Mouse (Mus musculus) lung, embryonic 14.5 days (tissue): ENCODE results near the gene Lin54. TPM values are rescaled to one million over a fixed set of nuclear protein-coding genes. Genes with fewer than 3 reads are reported as not detected.

ENCODE experiments used
- ATAC-seq: fragments of 200-750 bp; cut with Nextera tagmentation; 2 replicates; pipeline ENCODE4 v1.8.0; 2017; ENCODE audit warnings: mild to moderate bottlenecking, moderate TSS enrichment, moderate library complexity; ENCODE audit not compliant: insufficient read depth
- DNase-seq: peaks from one replicate; pipeline ENCODE4 v3.0.0-alpha.2; 2015
- H3K27ac ChIP-seq: fragments of 300-500 bp; sonication (generic); 2 replicates; pipeline ENCODE4 v1.5.1; 2014; ENCODE audit warnings: low read depth, mild to moderate bottlenecking, moderate library complexity
- H3K27me3 ChIP-seq: fragments of 300-500 bp; sonication (generic); 2 replicates; pipeline ENCODE4 v1.6.1; 2014; ENCODE audit warnings: low read length, control low read depth; ENCODE audit not compliant: insufficient read depth
- H3K36me3 ChIP-seq: fragments of 300-500 bp; sonication (generic); 2 replicates; pipeline ENCODE4 v1.6.1; 2014; ENCODE audit warnings: control low read depth; ENCODE audit not compliant: insufficient read depth
- H3K4me1 ChIP-seq: fragments of 300-500 bp; sonication (generic); 2 replicates; pipeline ENCODE4 v1.6.1; 2014; ENCODE audit warnings: antibody characterized with exemption, control low read depth; ENCODE audit not compliant: insufficient read depth
- H3K4me2 ChIP-seq: fragments of 300-500 bp; sonication (generic); 2 replicates; pipeline ENCODE4 v1.6.1; 2014; ENCODE audit warnings: mild to moderate bottlenecking
- H3K4me3 ChIP-seq: fragments of 300-500 bp; sonication (generic); 2 replicates; pipeline ENCODE4 v1.5.1; 2014; ENCODE audit warnings: low read depth, low read length
- H3K9ac ChIP-seq: fragments of 300-500 bp; sonication (generic); 2 replicates; pipeline ENCODE4 v1.6.1; 2014
- H3K9me3 ChIP-seq: fragments of 300-500 bp; sonication (generic); 2 replicates; pipeline ENCODE4 v1.6.1; 2016; ENCODE audit warnings: low read depth, low read length, control low read depth
- CTCF ChIP-seq: IDR thresholded peaks from 2 replicates; pipeline ENCODE4 v1.5.1; 2016; ENCODE audit warnings: antibody characterized with exemption, low read depth
- WGBS: fragments of 180-500 bp; shearing (Covaris S2); extraction: QIAGEN DNeasy Blood & Tissue Kit; methylation state at CpG from one replicate; pipeline ENCODE4 v1.1.7; 2014; 5-methylcytosine and 5-hydroxymethylcytosine counted together
- polyA plus RNA-seq: library from polyadenylated mRNA; unstranded; fragments of >200 nt; fragmentation: Nextera tagmentation; extraction: Ambion mirVana; gene quantifications from 2 replicates; pipeline ENCODE4 v1.2.1, GENCODE M21; 2014

Lin54 gene
- polyA plus RNA-seq, 1 experiment from 2014 or later = 18.5 TPM

GRCm38 (mm10) chr5:100489340-100489739, 11.1 kb downstream of the Lin54 start:
- no peak for TF ChIP-seq CTCF
- no peaks in the 10 kb centered on the region for H3K9me3 ChIP-seq
- DNase-seq (no peak), ATAC-seq (no peak)
- H3K36me3 ChIP-seq = peaks cover 8% of the 10 kb centered on the region; the same call in 1 of the 2 replicates
- no peak overlapping the region for H3K27ac ChIP-seq
- no peaks in the 10 kb centered on the region for H3K4me1 ChIP-seq
- H3K9ac ChIP-seq = no peak overlapping the region
- H3K4me3 ChIP-seq = no peak overlapping the region
- H3K4me2 ChIP-seq = no peak overlapping the region
- no peaks in the 10 kb centered on the region for H3K27me3 ChIP-seq
- 86% methylated on average over 2 of the region's 2 CpGs for WGBS

- no peak for TF ChIP-seq CTCF
- DNase-seq (no peak), ATAC-seq (no peak)
- Histone ChIP-seq H3K27me3 (no peaks in the 10 kb centered on the region), H3K4me3 (no peak overlapping the region), H3K4me2 (no peak overlapping the region), H3K4me1 (no peaks in the 10 kb centered on the region), H3K9me3 (no peaks in the 10 kb centered on the region), H3K36me3 (peaks cover 12% of the 10 kb centered on the region; the same call in 1 of the 2 replicates), H3K27ac (no peak overlapping the region), H3K9ac (no peak overlapping the region)
- 88% methylated on average over 3 of the region's 3 CpGs for WGBS
Observed at GRCm38 (mm10) chr5:100488231-100488630, 12.2 kb downstream of the Lin54 start.

GRCm38 (mm10) chr5:100487120-100487519, 13.3 kb downstream of the Lin54 start:
- no peaks in the 10 kb centered on the region for H3K27me3 ChIP-seq
- H3K36me3 ChIP-seq = peaks cover 12% of the 10 kb centered on the region; the same call in 1 of the 2 replicates
- no peaks in the 10 kb centered on the region for H3K9me3 ChIP-seq
- H3K27ac ChIP-seq = no peak overlapping the region
- DNase-seq = no peak
- H3K4me2 ChIP-seq = no peak overlapping the region
- TF ChIP-seq CTCF = no peak
- H3K9ac ChIP-seq = no peak overlapping the region
- H3K4me1 ChIP-seq = no peaks in the 10 kb centered on the region
- 73% methylated on average over 2 of the region's 2 CpGs for WGBS
- no peak overlapping the region for H3K4me3 ChIP-seq
- no peak for ATAC-seq

- no peak for TF ChIP-seq CTCF
- no peak overlapping the region for H3K27ac ChIP-seq
- ATAC-seq = no peak
- H3K4me1 ChIP-seq = no peaks in the 10 kb centered on the region
- DNase-seq = no peak
- no peak overlapping the region for H3K9ac ChIP-seq
- H3K9me3 ChIP-seq = no peaks in the 10 kb centered on the region
- H3K36me3 ChIP-seq = peaks cover 24% of the 10 kb centered on the region
- no peak overlapping the region for H3K4me2 ChIP-seq
- no peak overlapping the region for H3K4me3 ChIP-seq
- H3K27me3 ChIP-seq = no peaks in the 10 kb centered on the region
Observed at GRCm38 (mm10) chr5:100483569-100483968, 16.9 kb downstream of the Lin54 start.

- 85% methylated on average over 9 of the region's 9 CpGs for WGBS
- ATAC-seq (no peak), DNase-seq (no peak)
- Histone ChIP-seq H3K4me1 (no peaks in the 10 kb centered on the region), H3K27me3 (no peaks in the 10 kb centered on the region), H3K27ac (no peak overlapping the region), H3K36me3 (peaks cover 41% of the 10 kb centered on the region), H3K9ac (no peak overlapping the region), H3K4me2 (no peak overlapping the region), H3K4me3 (no peak overlapping the region), H3K9me3 (no peaks in the 10 kb centered on the region)
- TF ChIP-seq CTCF = no peak
Observed at GRCm38 (mm10) chr5:100477604-100478003, 22.8 kb downstream of the Lin54 start.

- 0 out of 2 replicates have a peak, but pooled peaks have one; percentile 9 for TF ChIP-seq CTCF
- ATAC-seq = no peak
- H3K9me3 ChIP-seq = no peaks in the 10 kb centered on the region
- WGBS = 79% methylated on average over 3 of the region's 3 CpGs
- H3K27ac ChIP-seq = no peak overlapping the region
- no peak for DNase-seq
- no peak overlapping the region for H3K4me2 ChIP-seq
- no peak overlapping the region for H3K4me3 ChIP-seq
- peaks cover 45% of the 10 kb centered on the region for H3K36me3 ChIP-seq
- no peaks in the 10 kb centered on the region for H3K4me1 ChIP-seq
- H3K9ac ChIP-seq = no peak overlapping the region
- no peaks in the 10 kb centered on the region for H3K27me3 ChIP-seq
Observed at GRCm38 (mm10) chr5:100476328-100476727, 24.1 kb downstream of the Lin54 start.

GRCm38 (mm10) chr5:100467336-100467735, 33.1 kb downstream of the Lin54 start:
- Histone ChIP-seq H3K27me3 (no peaks in the 10 kb centered on the region), H3K4me3 (no peak overlapping the region), H3K27ac (no peak overlapping the region), H3K4me2 (no peak overlapping the region), H3K4me1 (no peaks in the 10 kb centered on the region), H3K9me3 (no peaks in the 10 kb centered on the region), H3K36me3 (peaks cover 27% of the 10 kb centered on the region; the same call in 1 of the 2 replicates), H3K9ac (no peak overlapping the region)
- WGBS = 96% methylated on average over 7 of the region's 7 CpGs
- TF ChIP-seq CTCF = no peak
- ATAC-seq (no peak), DNase-seq (no peak)

GRCm38 (mm10) chr5:100466624-100467023, 33.8 kb downstream of the Lin54 start:
- H3K27ac ChIP-seq = no peak overlapping the region
- H3K4me3 ChIP-seq = no peak overlapping the region
- H3K9ac ChIP-seq = no peak overlapping the region
- ATAC-seq (no peak), DNase-seq (no peak)
- H3K4me2 ChIP-seq = no peak overlapping the region
- peaks cover 24% of the 10 kb centered on the region; the same call in 1 of the 2 replicates for H3K36me3 ChIP-seq
- WGBS = 89% methylated on average over 10 of the region's 10 CpGs
- H3K9me3 ChIP-seq = no peaks in the 10 kb centered on the region
- H3K27me3 ChIP-seq = no peaks in the 10 kb centered on the region
- H3K4me1 ChIP-seq = no peaks in the 10 kb centered on the region
- no peak for TF ChIP-seq CTCF
